In the genomic region with DNA sequence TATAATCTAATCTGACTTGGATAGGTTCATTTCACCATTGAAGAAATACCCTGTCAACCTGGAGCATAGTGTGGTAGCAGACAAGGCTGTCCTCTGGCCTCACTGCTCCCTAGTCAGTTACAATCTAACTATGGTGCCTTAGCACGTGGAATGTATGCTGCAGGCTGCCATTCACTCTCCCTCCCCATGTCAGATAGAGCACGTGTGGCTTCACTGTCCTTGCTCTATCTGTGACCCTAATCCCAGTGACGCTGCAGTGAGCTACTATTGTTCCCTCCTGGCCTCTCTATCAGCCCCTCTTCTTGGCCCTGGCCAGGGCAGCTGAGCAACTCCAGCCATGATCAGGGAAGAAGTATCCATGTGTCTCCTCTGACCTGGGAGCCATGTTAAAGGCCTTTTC, we compare ENCODE assay signal across 12 mouse cellular contexts.
"Had no signal": no experiment of that assay in that cellular context is flagged by ENCODE, and none has a peak within 500 bp of the region (broad histone marks: within the 10 kb centered on the region; RNA-seq: fewer than 3 reads in every experiment).

No protein-coding gene starts in this region.

- ATAC-seq: midbrain, embryonic 15.5 days had no signal

- H3K9ac ChIP-seq: limb, embryonic 12.5 days; midbrain, embryonic 15.5 days; neural tube, embryonic 12.5 days had no signal

- H3K4me2 ChIP-seq: limb, embryonic 12.5 days; midbrain, embryonic 11.5 days; midbrain, embryonic 15.5 days; neural tube, embryonic 12.5 days had no signal

- H3K36me3 ChIP-seq: limb, embryonic 12.5 days; midbrain, embryonic 15.5 days; neural tube, embryonic 12.5 days had no signal

- H3K27me3 ChIP-seq: limb, embryonic 12.5 days; midbrain, embryonic 15.5 days; neural tube, embryonic 12.5 days had no signal

- H3K4me3 ChIP-seq: layer of hippocampus, adult 2 months; limb, embryonic 12.5 days; midbrain, embryonic 15.5 days; neural tube, embryonic 12.5 days had no signal

- DNase-seq: kidney, adult 11 months; kidney, adult 9 months; kidney, postnatal 4 days; lung, adult 18-20 months; right cerebral cortex, postnatal 14 days; thymus, postnatal 4 days had no signal

- H3K9me3 ChIP-seq: limb, embryonic 12.5 days; midbrain, embryonic 15.5 days; neural tube, embryonic 12.5 days had no signal

- H3K4me1 ChIP-seq: midbrain, embryonic 15.5 days; neural tube, embryonic 12.5 days had no signal

- H3K27ac ChIP-seq: kidney, postnatal 0 days; layer of hippocampus, adult 2 months; limb, embryonic 12.5 days; midbrain, embryonic 15.5 days; neural tube, embryonic 12.5 days had no signal
